Mouse (Mus musculus): Measurements from ENCODE around the gene Fbxo33.

DNA sequence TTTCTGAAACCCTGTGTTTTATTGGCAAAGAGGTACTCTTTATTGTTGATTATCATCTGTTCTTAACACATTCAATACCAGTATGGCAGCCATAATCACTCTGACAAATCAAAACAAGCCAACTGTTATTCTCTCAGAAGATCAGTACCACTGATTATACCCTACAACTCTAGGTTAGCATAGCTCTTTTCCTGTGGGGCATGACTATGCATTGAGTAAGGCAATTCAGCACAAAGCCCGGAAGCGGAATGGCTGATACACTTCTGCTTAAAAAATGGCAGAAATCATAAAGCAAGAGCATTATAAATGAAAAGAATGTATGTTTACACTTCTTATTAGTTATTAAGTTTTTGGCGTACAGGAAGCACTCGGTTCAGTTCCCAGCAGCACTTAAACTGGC lies 3.3 kb downstream of the Fbxo33 start:
- TF ChIP-seq CTCF (IDR thresholded peaks at IDR 0.05; ENCODE audit: borderline replicate concordance, insufficient read depth, low read depth, low read length) (no peak), POLR2A (IDR thresholded peaks at IDR 0.05; ENCODE audit: borderline replicate concordance, insufficient read depth, low read length) (no peak)

All from cerebellum, adult 2 months (tissue).